Mouse (Mus musculus): ENCODE results near the gene Cgas. TPM values are rescaled to one million over a fixed set of nuclear protein-coding genes. Genes with fewer than 3 reads are reported as not detected.

Gene Cgas
- not detected in 2 replicates for polyA plus RNA-seq (2012)

DNA sequence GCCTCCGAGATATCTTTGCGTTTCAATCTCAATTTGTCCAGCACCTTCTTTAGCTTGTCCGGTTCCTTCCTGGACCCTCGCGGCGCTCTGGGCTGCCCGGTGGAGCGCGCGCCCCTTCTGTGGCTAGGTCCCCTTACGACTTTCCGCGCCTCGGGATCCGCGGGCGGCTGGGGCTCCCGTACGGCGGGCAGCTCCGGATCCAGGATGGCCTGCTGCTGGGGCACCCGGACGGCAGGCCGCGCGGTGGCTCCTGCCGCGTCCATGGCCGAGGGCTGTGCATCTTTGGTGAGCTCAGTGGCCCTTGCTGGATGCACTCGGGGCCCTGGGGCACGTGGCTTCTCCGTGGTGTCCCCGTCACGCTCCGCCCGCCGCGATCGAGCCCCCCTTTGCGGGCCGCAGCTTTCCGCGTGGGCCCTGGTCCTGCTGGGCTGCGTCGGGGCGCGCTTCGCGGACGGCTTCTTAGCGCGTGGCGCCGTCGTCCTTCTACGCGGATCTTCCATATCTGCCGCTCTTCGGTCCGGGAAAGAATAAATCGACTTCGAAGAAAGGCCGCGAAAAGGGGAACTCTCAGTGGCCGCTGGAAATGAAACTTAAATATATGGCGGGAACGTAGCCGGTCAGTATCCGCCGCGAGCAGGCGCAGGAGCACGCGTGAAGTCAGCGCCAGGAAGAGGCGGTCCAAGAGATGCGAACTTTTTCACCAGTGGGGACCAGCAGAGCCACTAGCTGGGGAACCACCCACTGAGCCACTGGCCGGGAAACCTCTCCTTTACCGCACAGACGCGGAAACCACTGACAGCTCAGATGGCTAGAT, at the start of gene Cgas:
TSS of gene Cgas (minus strand) at position 659 of the 814 bp plus-strand sequence.
- TF ChIP-seq GATA1 (IDR thresholded peaks at IDR 0.05; ENCODE audit: low read length) = no peak

DNA sequence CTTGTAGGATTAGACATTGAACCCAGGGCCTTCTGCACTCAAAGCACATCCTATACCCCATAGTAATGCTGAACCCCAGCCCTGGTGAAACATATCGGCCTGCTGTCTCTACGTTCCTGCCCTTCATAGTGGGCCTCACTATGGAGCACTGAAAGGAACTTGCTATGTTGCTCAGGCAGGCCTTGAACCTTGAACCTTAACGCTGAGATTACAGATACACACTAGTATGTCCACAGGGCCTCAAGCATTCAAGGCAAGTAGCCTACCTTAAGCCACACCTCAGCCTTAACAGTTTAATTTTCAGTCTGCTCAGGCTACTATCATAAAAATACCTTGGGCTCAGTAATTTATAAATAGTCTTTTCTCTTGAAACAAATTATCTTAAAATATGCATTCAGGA, 49.2 kb upstream of the Cgas start:
- no peak for TF ChIP-seq GATA1 (IDR thresholded peaks at IDR 0.05; ENCODE audit: low read length)

DNA sequence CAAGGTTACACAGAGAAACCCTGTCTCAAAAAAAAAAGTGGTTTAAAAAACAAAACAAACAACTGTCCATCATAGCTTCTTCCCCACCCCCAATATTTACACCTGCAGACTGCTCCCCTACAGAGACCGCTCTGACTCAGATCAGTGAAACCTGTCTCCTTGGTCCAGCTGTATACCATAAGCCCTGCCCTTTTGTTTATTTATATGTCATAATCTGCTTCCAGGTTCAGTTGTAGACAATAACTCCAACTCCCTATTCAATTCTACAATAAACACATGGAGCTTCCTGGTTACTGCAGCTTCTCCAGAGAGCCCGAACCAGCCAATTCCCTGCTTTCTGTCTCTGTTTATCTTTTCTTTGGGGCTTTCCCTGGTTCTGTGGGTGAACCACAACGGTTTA, 48.1 kb upstream of the Cgas start:
- no peak for TF ChIP-seq GATA1 (IDR thresholded peaks at IDR 0.05; ENCODE audit: low read length)

DNA sequence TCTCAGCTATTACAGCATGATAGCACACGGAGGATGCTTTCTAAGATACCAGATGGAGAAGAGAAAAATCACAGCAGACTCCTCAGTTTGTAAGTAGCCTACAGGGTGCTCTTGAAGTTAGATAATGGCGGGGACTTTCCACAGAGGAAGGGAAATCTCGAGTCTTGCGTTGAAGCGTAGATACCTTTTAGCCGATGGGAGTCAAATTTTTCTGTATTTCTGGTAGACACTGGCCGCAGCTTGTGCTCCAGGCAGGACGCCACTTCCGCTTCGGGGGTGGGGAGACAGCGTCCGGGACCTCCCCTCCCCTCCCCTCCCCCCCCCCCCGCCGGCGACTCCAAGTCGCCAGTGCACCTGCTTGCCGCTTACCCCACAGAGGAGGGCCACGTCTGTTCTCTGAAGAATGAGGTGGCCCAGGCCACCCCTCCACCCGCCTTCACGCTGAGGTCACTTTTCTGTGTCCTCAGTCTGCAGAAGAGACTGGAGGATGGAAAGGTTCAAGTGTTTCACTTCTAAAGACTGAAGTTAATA, 45.9 kb upstream of the Cgas start, which contains the start of gene Eef1a1:
TSS of gene Eef1a1 (minus strand) at position 262 of the 531 bp plus-strand sequence.
- TF ChIP-seq GATA1 (IDR thresholded peaks at IDR 0.05; ENCODE audit: low read length) = no peak

DNA sequence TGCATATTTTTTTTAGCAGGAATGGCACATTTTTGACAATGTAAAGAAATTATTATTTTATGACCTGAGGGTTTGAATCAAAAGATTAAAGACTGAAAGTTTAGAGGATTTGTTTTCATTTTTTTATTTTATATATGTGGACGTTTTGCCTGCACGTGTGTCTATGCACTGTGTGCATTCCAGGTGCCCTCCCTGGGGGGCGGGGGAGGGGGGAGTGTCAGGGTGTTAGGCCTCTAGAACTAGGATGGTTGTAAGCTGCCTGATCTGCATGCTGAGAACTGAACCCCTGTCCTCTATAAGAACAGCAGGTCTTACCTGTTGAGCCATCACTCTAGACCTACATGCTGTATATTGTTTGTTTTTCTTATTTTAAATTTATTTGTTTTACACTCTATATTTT, 41.6 kb upstream of the Cgas start:
- no peak for TF ChIP-seq GATA1 (IDR thresholded peaks at IDR 0.05; ENCODE audit: low read length)

DNA sequence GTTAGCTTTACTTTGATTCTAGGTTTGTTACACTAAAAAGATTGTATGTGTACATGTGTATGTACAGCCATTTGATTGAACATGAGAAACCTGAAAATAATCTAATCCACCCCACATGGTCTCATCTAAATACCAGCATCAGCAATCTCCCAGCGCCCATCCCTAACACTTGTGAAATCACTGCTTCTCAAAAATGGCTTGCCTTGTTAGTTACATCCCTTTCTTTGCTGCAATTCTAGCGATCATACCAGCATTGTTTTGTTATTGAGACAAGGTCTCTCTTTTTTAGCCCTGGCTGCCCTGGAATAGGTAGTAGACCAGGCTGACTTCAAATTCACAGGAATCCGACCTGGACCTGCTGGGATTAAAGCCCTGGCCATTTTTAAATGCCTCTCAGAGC, 39.3 kb upstream of the Cgas start:
- no peak for TF ChIP-seq GATA1 (IDR thresholded peaks at IDR 0.05; ENCODE audit: low read length)

DNA sequence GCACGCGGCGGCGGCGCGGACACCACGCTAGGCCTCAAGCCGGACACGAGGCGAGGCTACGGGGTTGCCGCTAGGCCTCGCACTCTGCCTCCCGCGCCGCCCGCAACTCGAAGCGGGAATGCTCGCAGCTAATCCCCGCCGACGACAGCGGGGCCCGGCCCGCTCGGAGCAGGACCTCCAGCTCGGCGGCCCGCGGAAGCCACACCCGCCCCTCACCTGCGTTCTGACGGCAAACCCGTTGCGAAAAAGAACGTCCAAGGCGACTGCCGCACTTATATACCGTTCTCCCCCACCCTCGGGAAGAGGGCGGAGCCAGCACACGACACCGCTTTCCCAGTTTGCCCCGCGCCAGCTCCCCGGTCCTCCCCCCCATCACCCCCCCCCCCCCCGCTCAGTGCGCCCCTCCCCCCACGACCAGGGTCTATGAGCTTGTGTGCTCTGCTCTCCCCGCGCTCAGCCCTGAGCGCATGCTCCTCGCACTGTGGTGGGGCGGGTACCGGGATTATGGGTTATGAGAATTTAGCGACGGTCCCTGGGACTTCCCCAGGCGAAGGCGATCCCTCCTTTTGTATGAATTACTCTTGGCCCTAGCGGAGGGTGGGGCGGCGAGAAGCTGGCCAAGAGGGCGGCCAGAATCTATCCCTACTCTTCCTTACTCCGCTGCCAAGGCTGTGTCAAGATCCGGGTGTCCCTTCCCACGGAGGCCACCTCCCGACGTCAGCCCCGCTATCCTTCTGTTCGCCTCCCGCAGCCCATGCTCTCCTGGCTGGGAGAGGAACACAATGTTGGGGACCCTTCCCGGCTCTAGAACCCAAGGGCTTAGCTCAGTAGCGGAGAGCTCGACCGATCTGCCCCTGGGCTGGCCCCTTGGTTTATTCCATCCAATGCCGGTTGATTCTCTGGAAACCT, 38.6 kb upstream of the Cgas start:
- no peak for TF ChIP-seq GATA1 (IDR thresholded peaks at IDR 0.05; ENCODE audit: low read length)

DNA sequence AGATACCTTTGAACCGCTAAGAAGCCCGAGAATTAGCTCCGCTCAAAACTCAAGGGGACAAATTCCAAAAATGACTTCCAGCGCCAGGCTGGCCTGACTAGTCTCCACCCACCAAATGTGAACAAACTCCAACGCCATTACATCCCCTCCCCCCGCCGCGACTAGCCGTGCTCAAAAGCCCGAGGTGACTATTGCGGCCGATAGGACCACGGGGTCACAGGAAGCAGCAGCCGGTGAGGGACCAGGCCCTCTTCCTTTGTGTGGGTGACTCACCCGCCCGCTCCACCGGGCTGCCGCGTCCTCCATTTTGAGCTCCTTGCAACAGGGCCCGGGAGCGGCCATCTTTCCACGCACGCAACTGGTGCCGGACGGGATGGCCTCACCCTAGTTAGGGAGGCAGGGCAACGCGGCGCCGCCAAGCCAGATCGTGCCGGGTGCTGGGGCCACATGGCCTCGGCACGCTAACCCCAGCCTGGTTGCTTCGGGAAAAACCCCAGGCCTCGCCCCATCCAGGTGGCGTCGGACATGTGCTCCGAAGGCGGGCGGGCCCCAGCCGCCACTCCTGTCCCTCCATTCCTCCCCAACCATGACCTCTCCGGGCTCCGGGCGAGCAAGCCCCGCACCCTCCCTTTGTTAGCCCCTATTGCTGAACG, 37.8 kb upstream of the Cgas start:
- no peak for TF ChIP-seq GATA1 (IDR thresholded peaks at IDR 0.05; ENCODE audit: low read length)

DNA sequence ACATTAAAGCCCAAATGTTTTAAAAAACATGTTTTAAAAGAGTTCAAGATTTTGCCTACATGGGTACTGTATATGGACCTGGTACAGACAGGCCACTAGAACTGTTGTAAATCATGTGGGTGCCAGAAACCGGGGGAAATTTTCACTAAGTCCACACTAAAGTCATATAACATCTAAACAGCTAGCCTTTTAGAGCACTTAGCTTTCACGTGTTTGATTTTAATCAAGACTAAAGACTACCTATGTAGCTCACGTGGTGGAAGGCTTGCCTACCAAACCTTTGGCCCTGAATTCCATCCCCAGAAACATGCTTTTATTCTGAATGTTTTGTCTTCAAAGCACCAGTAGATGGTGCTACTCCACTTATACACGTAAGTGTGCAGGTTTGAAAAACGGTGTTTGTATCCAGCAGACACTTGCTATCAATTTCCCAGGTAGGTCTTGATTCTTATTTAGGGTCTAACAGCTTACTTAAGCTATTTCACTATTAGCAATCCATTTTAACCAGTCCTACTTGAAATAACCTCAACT, 34.0 kb upstream of the Cgas start:
- TF ChIP-seq GATA1 (IDR thresholded peaks at IDR 0.05; ENCODE audit: low read length) = no peak

DNA sequence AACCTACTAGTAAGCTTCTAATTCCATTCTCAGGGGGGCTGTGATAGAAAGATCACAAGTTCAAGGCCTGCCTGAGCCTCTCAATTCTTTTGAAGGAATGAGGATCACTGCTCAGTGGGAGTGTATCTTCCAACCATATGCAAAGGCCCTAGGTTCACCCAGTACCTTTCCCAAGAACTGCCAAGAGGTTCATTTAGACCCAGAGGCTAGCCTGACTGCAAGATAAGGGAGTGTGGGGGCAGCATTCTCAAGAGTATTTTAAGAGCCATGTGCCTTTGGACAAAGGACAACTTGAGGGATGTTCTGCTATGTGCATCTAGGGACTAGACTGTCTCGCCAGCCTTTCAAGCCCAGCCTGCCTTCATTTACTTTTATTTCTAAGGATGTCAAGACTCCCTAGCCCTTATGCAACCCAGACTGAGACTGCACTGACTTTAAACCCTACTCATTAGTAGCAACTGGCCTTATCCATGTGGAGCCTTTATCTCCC, 33.5 kb upstream of the Cgas start:
- TF ChIP-seq GATA1 (IDR thresholded peaks at IDR 0.05; ENCODE audit: low read length) = no peak

DNA sequence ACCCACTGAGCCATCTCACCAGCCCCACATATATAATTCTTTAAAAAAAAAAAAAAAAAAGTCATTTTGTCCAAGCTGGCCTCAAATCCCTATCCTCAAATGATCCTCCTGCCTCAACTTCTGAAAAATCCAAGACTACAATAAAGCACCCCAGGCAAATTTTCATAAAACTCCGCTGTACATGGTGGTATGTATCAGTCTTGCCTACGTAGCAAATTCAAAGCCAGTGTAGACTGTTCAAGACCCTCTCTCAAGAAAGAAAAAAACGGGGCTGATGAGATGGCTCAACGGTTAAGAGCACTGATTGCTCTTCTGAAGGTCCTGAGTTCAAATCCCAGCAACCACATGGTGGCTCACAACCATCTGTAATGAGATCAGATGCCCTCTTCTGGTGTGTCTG, 32.8 kb upstream of the Cgas start:
- no peak for TF ChIP-seq GATA1 (IDR thresholded peaks at IDR 0.05; ENCODE audit: low read length)

DNA sequence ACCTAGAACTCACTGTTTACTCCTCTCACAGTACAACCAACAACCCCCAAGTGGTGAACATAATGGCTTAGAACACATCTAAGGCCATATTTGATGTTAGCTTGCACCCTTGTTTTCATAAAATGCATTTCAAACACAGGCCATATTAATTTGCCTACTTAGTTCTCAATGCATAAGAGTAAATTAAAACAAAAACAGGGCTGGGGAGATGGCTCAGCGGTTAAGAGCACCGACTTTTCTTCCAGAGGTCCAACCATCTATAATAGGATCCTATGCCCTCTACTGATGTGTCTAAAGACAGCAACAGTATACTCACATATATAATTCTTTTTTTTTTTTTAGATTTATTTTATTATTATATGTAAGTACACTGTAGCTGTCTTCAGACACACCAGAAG, 32.3 kb upstream of the Cgas start:
- TF ChIP-seq GATA1 (IDR thresholded peaks at IDR 0.05; ENCODE audit: low read length) = no peak

DNA sequence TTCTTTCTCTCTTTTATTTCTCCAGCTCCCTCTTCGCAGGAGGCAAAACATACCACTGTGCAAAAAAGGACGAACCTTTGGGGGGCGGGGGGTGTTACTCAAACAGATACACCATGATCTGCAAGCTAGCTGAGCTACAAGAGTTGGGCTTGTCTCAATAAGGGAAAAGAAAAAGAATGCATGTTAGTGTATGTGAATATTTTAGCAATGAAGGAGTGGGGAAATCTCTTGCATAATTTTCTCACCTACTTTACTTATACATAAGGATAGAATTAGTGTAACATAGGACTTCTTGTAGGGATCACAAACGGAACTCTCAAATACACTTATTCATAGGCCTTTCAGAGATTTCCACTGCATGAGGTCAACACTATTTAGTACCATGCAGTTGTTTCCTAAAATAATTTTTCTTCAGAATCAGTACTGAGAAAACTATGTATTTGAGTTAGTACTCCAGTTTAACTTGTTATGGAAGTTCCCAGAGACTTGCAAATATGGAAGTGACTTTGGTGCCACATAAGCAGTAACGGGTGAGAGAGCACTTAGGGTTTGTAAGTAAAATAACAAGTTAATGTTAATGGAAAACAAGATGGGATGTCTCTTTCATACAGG, 31.8 kb upstream of the Cgas start:
- no peak for TF ChIP-seq GATA1 (IDR thresholded peaks at IDR 0.05; ENCODE audit: low read length)

DNA sequence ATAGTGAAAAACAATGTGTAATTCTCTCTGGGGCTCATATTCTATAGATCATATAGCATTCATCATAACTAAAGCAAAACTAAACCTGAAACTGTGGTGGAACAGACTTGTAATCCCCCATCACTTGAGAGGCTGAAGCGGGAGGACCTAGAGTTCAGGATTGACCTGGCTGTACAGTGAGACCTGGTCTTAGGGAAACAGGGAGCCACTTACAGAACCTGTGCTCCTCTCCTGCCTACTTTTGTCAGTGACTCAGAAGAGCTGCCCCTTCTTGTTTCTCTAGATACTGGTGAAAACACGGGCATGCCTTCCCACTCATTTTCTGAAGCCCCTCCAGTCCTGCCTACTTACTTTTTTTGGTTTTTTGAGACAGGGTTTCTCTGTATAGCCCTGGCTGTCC, 31.2 kb upstream of the Cgas start:
- TF ChIP-seq GATA1 (IDR thresholded peaks at IDR 0.05; ENCODE audit: low read length) = no peak

DNA sequence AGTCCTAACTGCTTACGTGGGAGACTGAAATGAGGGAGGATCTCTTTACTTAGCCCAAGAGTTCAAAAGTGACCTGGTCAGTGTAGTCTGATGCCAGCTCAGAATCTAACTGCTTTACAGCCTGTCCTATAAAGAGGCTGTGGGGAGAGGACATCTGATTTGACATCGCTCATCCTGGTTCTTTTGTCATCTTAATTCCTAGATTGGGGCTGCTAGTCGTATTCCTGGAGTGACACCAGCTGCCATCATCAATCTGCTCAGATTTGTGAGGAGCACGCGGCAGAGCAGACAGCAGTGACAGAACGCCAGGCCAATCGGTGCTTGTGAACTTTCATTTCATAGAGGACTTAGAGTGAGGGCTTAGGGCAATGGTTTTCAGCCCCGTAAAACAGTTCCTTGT, 30.6 kb upstream of the Cgas start:
- TF ChIP-seq GATA1 (IDR thresholded peaks at IDR 0.05; ENCODE audit: low read length) = no peak

All from G1E-ER4 (cell line).